In the genomic region with DNA sequence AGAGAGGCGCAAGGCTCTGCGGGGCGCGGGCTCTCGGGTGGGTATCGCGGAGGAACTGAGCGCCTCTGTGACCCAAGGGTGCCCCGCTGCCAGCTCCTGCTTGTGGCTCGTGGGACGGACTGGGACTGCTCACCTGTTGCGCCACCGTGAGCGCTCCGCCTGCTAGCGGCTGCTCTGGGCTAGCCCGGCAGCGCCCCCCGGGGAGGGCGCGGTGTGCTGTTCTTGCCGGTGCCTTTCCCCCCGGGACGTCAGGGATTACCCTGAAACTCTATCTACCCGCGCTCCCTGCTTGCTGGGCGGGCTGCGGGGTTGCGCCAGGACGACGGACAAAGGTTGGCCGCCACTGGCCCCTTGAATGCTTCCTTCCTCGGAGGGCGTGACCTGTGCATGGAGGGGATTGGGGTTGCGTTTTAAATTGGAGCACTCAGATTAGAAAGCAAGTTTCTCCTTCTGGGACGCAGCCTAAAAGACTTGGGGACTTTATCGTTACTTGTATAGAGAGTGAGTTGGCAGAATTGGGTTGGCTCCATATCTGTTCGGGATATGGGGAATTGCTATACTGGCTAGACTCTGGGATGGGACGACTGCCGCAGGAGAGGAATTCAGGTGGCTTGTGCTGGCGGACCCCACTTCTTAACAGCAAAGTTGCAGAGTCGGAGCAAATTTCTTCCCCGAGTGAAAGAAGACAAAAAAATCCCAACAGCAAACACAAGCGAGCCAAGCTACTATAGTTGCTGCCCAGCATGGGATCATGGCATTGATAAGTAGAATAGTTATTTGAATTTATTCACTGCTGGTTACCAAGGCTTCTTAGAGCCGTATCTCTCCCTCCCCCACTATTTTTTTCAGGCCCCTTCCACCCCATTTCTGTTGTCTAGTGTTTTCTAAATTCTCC, we compare ENCODE assay signal across 7 mouse cellular contexts. TPM values are rescaled to one million over a fixed set of nuclear protein-coding genes. Genes with fewer than 3 reads are reported as not detected.
DNase-seq lines count a peak whose midpoint lies in the region; ATAC-seq and TF ChIP-seq lines count a peak whose summit lies in the region.

No protein-coding gene starts in this region.

- no peak overlapping the region for H3ac ChIP-seq in C2C12 (ENCODE audit: control insufficient read depth, insufficient read length, low read depth)

- no peak for TF ChIP-seq CTCF in C2C12 (IDR thresholded peaks at IDR 0.05; ENCODE audit: control insufficient read depth, insufficient read depth, insufficient read length)
- no peak for TF ChIP-seq CTCF in E14TG2a.4 (conservative IDR thresholded peaks at IDR 0.05; ENCODE audit: low read length)
- no peak for TF ChIP-seq CTCF in testis, adult 2 months (IDR thresholded peaks at IDR 0.05; ENCODE audit: control insufficient read depth, insufficient read depth, insufficient replicate concordance, low read depth, low read length)

- DNase-seq in heart, postnatal 10 days, result peak; percentile 48 to 53
- peak; percentile 71 for DNase-seq in limb, embryonic 10.5 days (ENCODE audit: low spot score)
- DNase-seq in midbrain, embryonic 10.5 days (ENCODE audit: low spot score), result no peak

- WGBS in limb, embryonic 10.5 days, result under 1% methylated on average over 45 of the region's 45 CpGs
- WGBS in midbrain, embryonic 10.5 days, result under 1% methylated on average over 45 of the region's 45 CpGs

- intact Hi-C loops in heart, postnatal 10 days (cut with DNase I), result loop anchor here (2.0 to 5.0 kb wide), 3 partner anchors 38 to 104 kb away; no protein-coding TSS in a partner anchor

- no peaks in the 10 kb centered on the region for H3K79me3 ChIP-seq in C2C12 (ENCODE audit: low read depth)

- H3K9me3 ChIP-seq in E14TG2a.4 (ENCODE audit: low read length), result no peaks in the 10 kb centered on the region
- H3K9me3 ChIP-seq in limb, embryonic 10.5 days (replicated peaks), result no peaks in the 10 kb centered on the region
- H3K9me3 ChIP-seq in midbrain, embryonic 10.5 days (replicated peaks), result no peaks in the 10 kb centered on the region

- TF ChIP-seq POLR2A in testis, adult 2 months (IDR thresholded peaks at IDR 0.05; ENCODE audit: control insufficient read depth, low read depth, low read length), result no peak

- peak overlapping the region; percentile 86 for H3K27ac ChIP-seq in limb, embryonic 10.5 days
- H3K27ac ChIP-seq in midbrain, embryonic 10.5 days (replicated peaks), result peak overlapping the region; percentile 94
- peak overlapping the region; percentile 75 for H3K27ac ChIP-seq in testis, adult 2 months (ENCODE audit: control insufficient read depth, insufficient read depth, low read depth, low read length)

- H3K27me3 ChIP-seq in C2C12 (ENCODE audit: control insufficient read depth, insufficient read depth, insufficient read length) (peaks cover 19% of the 10 kb centered on the region), E14TG2a.4 (ENCODE audit: insufficient read depth, low read length) (peaks cover 21% of the 10 kb centered on the region)
- H3K27me3 ChIP-seq in limb, embryonic 10.5 days (ENCODE audit: low read depth, poor library complexity, severe bottlenecking), result peaks cover 16% of the 10 kb centered on the region; the same call in 1 of the 2 replicates
- H3K27me3 ChIP-seq in midbrain, embryonic 10.5 days (ENCODE audit: low read depth, poor library complexity, severe bottlenecking), result peaks cover 17% of the 10 kb centered on the region; the same call in 1 of the 2 replicates
- H3K27me3 ChIP-seq in testis, adult 2 months (ENCODE audit: control insufficient read depth, insufficient read depth, low read length), result no peaks in the 10 kb centered on the region

- no peaks in the 10 kb centered on the region for H3K79me2 ChIP-seq in C2C12 (ENCODE audit: control insufficient read depth, insufficient read depth)

- H3K36me3 ChIP-seq in C2C12 (ENCODE audit: control insufficient read depth, insufficient read depth) (no peaks in the 10 kb centered on the region), E14TG2a.4 (ENCODE audit: insufficient read depth, low read length) (peaks cover 32% of the 10 kb centered on the region)
- H3K36me3 ChIP-seq in limb, embryonic 10.5 days, result no peaks in the 10 kb centered on the region
- peaks cover 37% of the 10 kb centered on the region for H3K36me3 ChIP-seq in midbrain, embryonic 10.5 days
- no peaks in the 10 kb centered on the region for H3K36me3 ChIP-seq in testis, adult 2 months (ENCODE audit: control insufficient read depth, insufficient read depth, low read length)

- peak; percentile 23 for ATAC-seq in erythroblast, adult 5-6 weeks (replicated peaks; ENCODE audit: low FRiP score, poor library complexity, severe bottlenecking)

- H3K4me3 ChIP-seq in C2C12 (ENCODE audit: insufficient read depth, poor library complexity, severe bottlenecking) (peak overlapping the region; percentile 14), E14TG2a.4 (replicated peaks; ENCODE audit: low read length) (peak overlapping the region; percentile 98)
- peak overlapping the region; percentile 81 for H3K4me3 ChIP-seq in limb, embryonic 10.5 days
- peak overlapping the region; percentile 68 for H3K4me3 ChIP-seq in midbrain, embryonic 10.5 days
- peak overlapping the region; percentile 93 for H3K4me3 ChIP-seq in testis, adult 2 months (ENCODE audit: control insufficient read depth, low read depth, low read length)

- H3K4me1 ChIP-seq in E14TG2a.4 (replicated peaks; ENCODE audit: low read depth, low read length), result peaks cover 53% of the 10 kb centered on the region
- H3K4me1 ChIP-seq in limb, embryonic 10.5 days, result peaks cover 46% of the 10 kb centered on the region
- peaks cover 61% of the 10 kb centered on the region for H3K4me1 ChIP-seq in midbrain, embryonic 10.5 days
- H3K4me1 ChIP-seq in testis, adult 2 months (ENCODE audit: control insufficient read depth, insufficient read depth, low read length), result peaks cover 16% of the 10 kb centered on the region

TF ChIP-seq in C2C12, 6 proteins besides CTCF, POLR2A, EP300 and RAD21:
- TF ChIP-seq MYOD1 (IDR thresholded peaks at IDR 0.05; ENCODE audit: control insufficient read depth, insufficient read length, low read depth) (no peak), FOSL1 (IDR thresholded peaks at IDR 0.05; ENCODE audit: insufficient read depth, low read length, poor library complexity, severe bottlenecking) (no peak), USF1 (IDR thresholded peaks at IDR 0.05; ENCODE audit: low read depth) (no peak), MYOG (IDR thresholded peaks at IDR 0.05; ENCODE audit: control insufficient read depth, extremely low read depth, insufficient read length) (no peak), CEBPB (IDR thresholded peaks at IDR 0.05; ENCODE audit: low read depth) (no peak), MAX (IDR thresholded peaks at IDR 0.05) (no peak)

RNA-seq across cellular contexts. Expression of a gene that starts 1.3 kb away (rescaled TPM):
- 0.40 TPM for polyA plus RNA-seq in C2C12 (2012; fragmentation: generic; extraction: Trizol)
- total RNA-seq in erythroblast, adult 5-6 weeks (2015; ENCODE audit: low replicate concordance), result 7.1 and 25.3 TPM in 2 replicates
- 30.1 and 55.5 TPM in 2 replicates for total RNA-seq in erythroblast, adult 5-6 weeks (2017; ENCODE audit: low replicate concordance)
- 10 to 100 TPM; 38.9 to 47.4 TPM for total RNA-seq in heart, postnatal 10 days (2021)
- polyA plus RNA-seq in limb, embryonic 10.5 days (2016; fragmentation: Nextera tagmentation; extraction: Ambion mirVana), result 12.5 and 14.0 TPM in 2 replicates
- polyA plus RNA-seq in midbrain, embryonic 10.5 days (2016; fragmentation: Nextera tagmentation; extraction: Ambion mirVana), result 67.9 and 70.0 TPM in 2 replicates
- polyA plus RNA-seq in testis, adult 2 months (2012; rRNA removed), result 3.3 and 4.2 TPM in 2 replicates

Comparison
In these comparisons a context has a peak if more than half of its experiments do, and no peak if none do; other contexts are left out.
1. H3K4me3 ChIP-seq: peak in every context shown above with its lines; median percentile 98 in E14TG2a.4; 93 in testis, adult 2 months; 81 in limb, embryonic 10.5 days; 68 in midbrain, embryonic 10.5 days; 14 in C2C12.